Mouse (Mus musculus): ENCODE measurements at regions not wholly inside any gene's neighbourhood (a gene's known extent, or its start where the extent isn't known, plus 50 kb on each side); places are given as distances from the start of the nearest gene placed in this dataset.
"Not testable (repeated sequence)": the region's sequence is repeated elsewhere in the genome, so short reads cannot be mapped to it uniquely, and the experiment has no call there.

GRCm38 (mm10) chr14:15107795-15108321 is 304.6 kb downstream of the Nek10 start:
- Histone ChIP-seq H3K9ac (ENCODE audit: low read depth, low read length) (no peak overlapping the region), H3K27ac (ENCODE audit: low read depth, low read length) (no peak overlapping the region), H3K4me3 (ENCODE audit: low read depth, low read length) (no peak overlapping the region), H3K4me1 (replicated peaks; ENCODE audit: control insufficient read depth, insufficient read depth, low read length) (no peaks in the 10 kb centered on the region), H3K27me3 (replicated peaks; ENCODE audit: control insufficient read depth, insufficient read depth, low read length) (no peaks in the 10 kb centered on the region), H3K36me3 (ENCODE audit: control insufficient read depth, insufficient read depth, low read length) (no peaks in the 10 kb centered on the region), H3K9me3 (ENCODE audit: control insufficient read depth, low read length) (no peaks in the 10 kb centered on the region), H3K4me2 (no peak overlapping the region)
- no peak for ATAC-seq (replicated peaks; ENCODE audit: low FRiP score)
- DNase-seq (ENCODE audit: low spot score): no peak
- WGBS: 66% methylated on average over 2 of the region's 2 CpGs

- DNase-seq (ENCODE audit: low spot score) (no peak), ATAC-seq (replicated peaks; ENCODE audit: low FRiP score) (no peak)
- no peaks in the 10 kb centered on the region for H3K27me3 ChIP-seq (replicated peaks; ENCODE audit: control insufficient read depth, insufficient read depth, low read length)
- H3K4me2 ChIP-seq: no peak overlapping the region
- H3K36me3 ChIP-seq (ENCODE audit: control insufficient read depth, insufficient read depth, low read length): no peaks in the 10 kb centered on the region
- 47% methylated on average over 2 of the region's 2 CpGs for WGBS
- H3K27ac ChIP-seq (ENCODE audit: low read depth, low read length): no peak overlapping the region
- no peaks in the 10 kb centered on the region for H3K9me3 ChIP-seq (ENCODE audit: control insufficient read depth, low read length)
- H3K4me1 ChIP-seq (replicated peaks; ENCODE audit: control insufficient read depth, insufficient read depth, low read length): no peaks in the 10 kb centered on the region
- no peak overlapping the region for H3K4me3 ChIP-seq (ENCODE audit: low read depth, low read length)
- no peak overlapping the region for H3K9ac ChIP-seq (ENCODE audit: low read depth, low read length)
Measured at GRCm38 (mm10) chr14:15119745-15120144, 316.5 kb downstream of the Nek10 start.

- Histone ChIP-seq H3K4me3 (ENCODE audit: low read depth, low read length) (no peak overlapping the region), H3K4me2 (no peak overlapping the region), H3K27me3 (replicated peaks; ENCODE audit: control insufficient read depth, insufficient read depth, low read length) (no peaks in the 10 kb centered on the region), H3K4me1 (replicated peaks; ENCODE audit: control insufficient read depth, insufficient read depth, low read length) (no peaks in the 10 kb centered on the region), H3K36me3 (ENCODE audit: control insufficient read depth, insufficient read depth, low read length) (no peaks in the 10 kb centered on the region), H3K27ac (ENCODE audit: low read depth, low read length) (no peak overlapping the region), H3K9ac (ENCODE audit: low read depth, low read length) (no peak overlapping the region), H3K9me3 (ENCODE audit: control insufficient read depth, low read length) (no peaks in the 10 kb centered on the region)
- DNase-seq (ENCODE audit: low spot score) (no peak), ATAC-seq (replicated peaks; ENCODE audit: low FRiP score) (no peak)
- 70% methylated on average over 3 of the region's 3 CpGs for WGBS
Measured at GRCm38 (mm10) chr14:15128157-15128556, 310.6 kb downstream of the Lrrc3b start.

GRCm38 (mm10) chr14:15140871-15141270 is 297.9 kb downstream of the Lrrc3b start:
- H3K9ac ChIP-seq (ENCODE audit: low read depth, low read length): not testable (repeated sequence)

GRCm38 (mm10) chr14:15142839-15143238 is 295.9 kb downstream of the Lrrc3b start:
- no peaks in the 10 kb centered on the region for H3K36me3 ChIP-seq (ENCODE audit: control insufficient read depth, insufficient read depth, low read length)
- H3K9ac ChIP-seq (ENCODE audit: low read depth, low read length): no peak overlapping the region

More at GRCm38 (mm10) chr14:15140871-15141270, 297.9 kb downstream of the Lrrc3b start:
- H3K9me3 ChIP-seq (ENCODE audit: control insufficient read depth, low read length); ATAC-seq (replicated peaks; ENCODE audit: low FRiP score); H3K4me1 ChIP-seq (replicated peaks; ENCODE audit: control insufficient read depth, insufficient read depth, low read length); H3K4me2 ChIP-seq; H3K36me3 ChIP-seq (ENCODE audit: control insufficient read depth, insufficient read depth, low read length); H3K27ac ChIP-seq (ENCODE audit: low read depth, low read length); DNase-seq (ENCODE audit: low spot score); H3K4me3 ChIP-seq (ENCODE audit: low read depth, low read length); H3K27me3 ChIP-seq (replicated peaks; ENCODE audit: control insufficient read depth, insufficient read depth, low read length): not testable (repeated sequence)
- 79% methylated on average over 1 of the region's 1 CpGs for WGBS

GRCm38 (mm10) chr14:15148516-15148915 is 290.3 kb downstream of the Lrrc3b start:
- Histone ChIP-seq H3K4me3 (ENCODE audit: low read depth, low read length) (no peak overlapping the region), H3K4me2 (no peak overlapping the region), H3K4me1 (replicated peaks; ENCODE audit: control insufficient read depth, insufficient read depth, low read length) (no peaks in the 10 kb centered on the region), H3K36me3 (ENCODE audit: control insufficient read depth, insufficient read depth, low read length) (no peaks in the 10 kb centered on the region), H3K9me3 (ENCODE audit: control insufficient read depth, low read length) (no peaks in the 10 kb centered on the region), H3K27ac (ENCODE audit: low read depth, low read length) (no peak overlapping the region), H3K9ac (ENCODE audit: low read depth, low read length) (no peak overlapping the region), H3K27me3 (replicated peaks; ENCODE audit: control insufficient read depth, insufficient read depth, low read length) (no peaks in the 10 kb centered on the region)
- ATAC-seq (replicated peaks; ENCODE audit: low FRiP score) (no peak), DNase-seq (ENCODE audit: low spot score) (no peak)
- 94% methylated on average over 1 of the region's 1 CpGs for WGBS

More at GRCm38 (mm10) chr14:15142839-15143238, 295.9 kb downstream of the Lrrc3b start:
- no peak overlapping the region for H3K4me2 ChIP-seq
- no peak overlapping the region for H3K4me3 ChIP-seq (ENCODE audit: low read depth, low read length)
- no peaks in the 10 kb centered on the region for H3K9me3 ChIP-seq (ENCODE audit: control insufficient read depth, low read length)
- no peak for ATAC-seq (replicated peaks; ENCODE audit: low FRiP score)
- no peak for DNase-seq (ENCODE audit: low spot score)
- no peaks in the 10 kb centered on the region for H3K4me1 ChIP-seq (replicated peaks; ENCODE audit: control insufficient read depth, insufficient read depth, low read length)
- H3K27ac ChIP-seq (ENCODE audit: low read depth, low read length): no peak overlapping the region
- no peaks in the 10 kb centered on the region for H3K27me3 ChIP-seq (replicated peaks; ENCODE audit: control insufficient read depth, insufficient read depth, low read length)
- 68% methylated on average over 1 of the region's 1 CpGs for WGBS
